Mouse (Mus musculus) embryonic fibroblast, embryonic 13.5 days (primary cell): Measurements from ENCODE around the gene Cnnm1.

Experiments used
- CTCF ChIP-seq: IDR thresholded peaks from 2 replicates; pipeline ENCODE4 v1.5.1; 2011; ENCODE audit warnings: mild to moderate bottlenecking, control low read depth, low read length, moderate library complexity, borderline replicate concordance; ENCODE audit not compliant: insufficient read depth
- POLR2A ChIP-seq: IDR thresholded peaks from 2 replicates; pipeline ENCODE4 v1.6.1; 2011; ENCODE audit warnings: low read depth, mild to moderate bottlenecking, control low read depth, low read length, moderate library complexity

- TF ChIP-seq CTCF (no peak), POLR2A (no peak)
Measured at GRCm38 (mm10) chr19:43440768-43441660, 778 bp downstream of the Cnnm1 start.
